Mouse (Mus musculus) CH12.LX (cell line): Measurements from ENCODE around the gene Btbd8. TPM values are rescaled to one million over a fixed set of nuclear protein-coding genes. Genes with fewer than 3 reads are reported as not detected.

Experiments
- DNase-seq: peaks from one replicate; pipeline ENCODE4 v3.0.0-alpha.2; 2013; ENCODE audit errors: extremely low read depth
- H3K27ac ChIP-seq: 2 replicates; pipeline ENCODE4 v1.5.1; 2012; ENCODE audit warnings: low read depth, mild to moderate bottlenecking, control low read depth, moderate library complexity; ENCODE audit not compliant: insufficient read depth
- H3K27me3 ChIP-seq: replicated peaks from 2 replicates; pipeline ENCODE3; 2012; ENCODE audit warnings: inconsistent platforms
- H3K36me3 ChIP-seq, 2 experiments: replicated peaks in 1 of 2; 2 replicates each; pipeline versions ENCODE3 to v1.6.1; 2012; ENCODE audit warnings: inconsistent platforms in 1 of 2, low read length in 1 of 2, mild to moderate bottlenecking in 1 of 2, mixed read lengths in 1 of 2, moderate library complexity in 1 of 2; ENCODE audit not compliant: control insufficient read depth in 1 of 2, insufficient read depth in 1 of 2
- H3K4me1 ChIP-seq, 2 experiments: 2 replicates each; pipeline ENCODE4 v1.6.1; 2012; ENCODE audit warnings: inconsistent platforms in 1 of 2, moderate library complexity in 1 of 2; ENCODE audit not compliant: insufficient read depth in 2 of 2, control insufficient read depth in 1 of 2
- H3K4me2 ChIP-seq: 2 replicates; pipeline ENCODE4 v1.6.1; 2012; ENCODE audit warnings: low read depth, mild to moderate bottlenecking, control low read depth; ENCODE audit not compliant: poor library complexity, insufficient read depth, severe bottlenecking
- H3K4me3 ChIP-seq, 3 experiments: fragments of 150-350 bp in 1 of 3; sonication (generic) in 1 of 3; replicated peaks in 1 of 3; 2 replicates each; pipeline versions ENCODE3 to v1.5.1; 2011 to 2012; ENCODE audit warnings: low read depth in 2 of 3, low read length in 2 of 3, mild to moderate bottlenecking in 2 of 3, moderate library complexity in 2 of 3, control low read depth in 1 of 3, improper control_type of control experiment in 1 of 3, inconsistent platforms in 1 of 3, mixed read lengths in 1 of 3; ENCODE audit not compliant: poor library complexity in 1 of 3
- H3K79me2 ChIP-seq: replicated peaks from 2 replicates; pipeline ENCODE4 v1.6.1; 2012; ENCODE audit warnings: mild to moderate bottlenecking, moderate library complexity; ENCODE audit not compliant: control insufficient read depth, poor library complexity, insufficient read depth, severe bottlenecking; ENCODE audit errors: extremely low read depth
- H3K9ac ChIP-seq: 2 replicates; pipeline ENCODE4 v1.6.1; 2012; ENCODE audit warnings: low read depth, mild to moderate bottlenecking, control low read depth, moderate library complexity; ENCODE audit not compliant: insufficient read depth
- H3K9me3 ChIP-seq: replicated peaks from 2 replicates; pipeline ENCODE3; 2012; ENCODE audit warnings: low read length, inconsistent platforms, mixed read lengths
- BHLHE40 ChIP-seq: IDR thresholded peaks from 2 replicates; pipeline ENCODE4 v1.6.1; 2011; ENCODE audit warnings: mild to moderate bottlenecking, low read depth, low read length, improper control_type of control experiment
- CHD1 ChIP-seq: IDR thresholded peaks from 2 replicates; pipeline ENCODE4 v1.6.1; 2012; ENCODE audit warnings: low read depth, low read length, improper control_type of control experiment, inconsistent platforms
- CHD2 ChIP-seq: IDR thresholded peaks from 2 replicates; pipeline ENCODE4 v1.6.1; 2011; ENCODE audit warnings: low read length, improper control_type of control experiment
- CTCF ChIP-seq, 2 experiments: IDR thresholded peaks in 1 of 2; conservative IDR thresholded peaks in 1 of 2; 2 replicates each; pipeline ENCODE4 v1.5.1; 2011 to 2012; ENCODE audit warnings: low read depth in 2 of 2, low read length in 2 of 2, improper control_type of control experiment in 1 of 2, inconsistent platforms in 1 of 2, mild to moderate bottlenecking in 1 of 2, moderate library complexity in 1 of 2
- E2F4 ChIP-seq: IDR thresholded peaks from 2 replicates; pipeline ENCODE4 v1.6.1; 2011; ENCODE audit warnings: low read depth, low read length, improper control_type of control experiment; ENCODE audit not compliant: insufficient replicate concordance
- ELF1 ChIP-seq: IDR thresholded peaks from 2 replicates; pipeline ENCODE4 v1.6.1; 2014; ENCODE audit warnings: low read depth, mild to moderate bottlenecking, inconsistent platforms, low read length, improper control_type of control experiment
- EP300 ChIP-seq: IDR thresholded peaks from 2 replicates; pipeline ENCODE4 v1.6.1; 2011; ENCODE audit warnings: low read length, improper control_type of control experiment
- ETS1 ChIP-seq: conservative IDR thresholded peaks from 2 replicates; pipeline ENCODE4 v1.6.1; 2012; ENCODE audit warnings: low read depth, mild to moderate bottlenecking, inconsistent platforms, low read length, improper control_type of control experiment, moderate library complexity
- GABPA ChIP-seq: IDR thresholded peaks from 2 replicates; pipeline ENCODE4 v1.6.1; 2012; ENCODE audit warnings: low read depth, low read length, improper control_type of control experiment, inconsistent platforms; ENCODE audit not compliant: insufficient replicate concordance
- HCFC1 ChIP-seq: IDR thresholded peaks from 2 replicates; pipeline ENCODE4 v1.6.1; 2012; ENCODE audit warnings: low read depth, mild to moderate bottlenecking, inconsistent platforms, low read length, improper control_type of control experiment
- IRF4 ChIP-seq: IDR thresholded peaks from 2 replicates; pipeline ENCODE4 v1.6.1; 2014; ENCODE audit warnings: low read depth, mild to moderate bottlenecking, inconsistent platforms, low read length, improper control_type of control experiment
- JUN ChIP-seq: IDR thresholded peaks from 2 replicates; pipeline ENCODE4 v1.6.1; 2011; ENCODE audit warnings: low read depth, mild to moderate bottlenecking, low read length, improper control_type of control experiment, moderate library complexity; ENCODE audit not compliant: insufficient read depth
- KAT2A ChIP-seq: IDR thresholded peaks from 2 replicates; pipeline ENCODE4 v1.6.1; 2012; ENCODE audit warnings: low read length, improper control_type of control experiment, inconsistent platforms; ENCODE audit not compliant: insufficient replicate concordance
- MAFK ChIP-seq: IDR thresholded peaks from 2 replicates; pipeline ENCODE4 v1.6.1; 2011; ENCODE audit warnings: low read length, improper control_type of control experiment; ENCODE audit not compliant: insufficient replicate concordance
- MAX ChIP-seq: IDR thresholded peaks from 2 replicates; pipeline ENCODE4 v1.6.1; 2011; ENCODE audit warnings: low read length, improper control_type of control experiment
- MAZ ChIP-seq: IDR thresholded peaks from 2 replicates; pipeline ENCODE4 v1.6.1; 2012; ENCODE audit warnings: low read depth, mild to moderate bottlenecking, inconsistent platforms, low read length, improper control_type of control experiment, moderate library complexity
- MEF2A ChIP-seq: IDR thresholded peaks from 2 replicates; pipeline ENCODE4 v1.6.1; 2014; ENCODE audit warnings: low read depth, mild to moderate bottlenecking, inconsistent platforms, low read length, improper control_type of control experiment, borderline replicate concordance
- MXI1 ChIP-seq: IDR thresholded peaks from 2 replicates; pipeline ENCODE4 v1.6.1; 2011; ENCODE audit warnings: mild to moderate bottlenecking, low read depth, low read length, improper control_type of control experiment
- MYC ChIP-seq: IDR thresholded peaks from 2 replicates; pipeline ENCODE4 v1.6.1; 2011; ENCODE audit warnings: low read depth, mild to moderate bottlenecking, improper control_type of control experiment, low read length
- NELFE ChIP-seq: IDR thresholded peaks from 2 replicates; pipeline ENCODE4 v1.6.1; 2011; ENCODE audit warnings: low read depth, low read length, improper control_type of control experiment
- NRF1 ChIP-seq: IDR thresholded peaks from 2 replicates; pipeline ENCODE4 v1.6.1; 2014; ENCODE audit warnings: low read depth, mild to moderate bottlenecking, inconsistent platforms, low read length, improper control_type of control experiment, moderate library complexity
- PAX5 ChIP-seq: IDR thresholded peaks from 2 replicates; pipeline ENCODE4 v1.6.1; 2012; ENCODE audit warnings: low read length, inconsistent platforms, mixed read lengths
- POLR2A ChIP-seq: IDR thresholded peaks from 2 replicates; pipeline ENCODE4 v1.6.1; 2011; ENCODE audit warnings: low read depth, mild to moderate bottlenecking, improper control_type of control experiment, low read length
- POLR2AphosphoS2 ChIP-seq: IDR thresholded peaks from 2 replicates; pipeline ENCODE4 v1.6.1; 2011; ENCODE audit warnings: low read depth, low read length, improper control_type of control experiment
- RAD21 ChIP-seq: IDR thresholded peaks from 2 replicates; pipeline ENCODE4 v1.6.1; 2011; ENCODE audit warnings: low read depth, mild to moderate bottlenecking, low read length, improper control_type of control experiment, moderate library complexity
- RCOR1 ChIP-seq: conservative IDR thresholded peaks from 2 replicates; pipeline ENCODE4 v1.6.1; 2012; ENCODE audit warnings: low read depth, mild to moderate bottlenecking, inconsistent platforms, low read length, improper control_type of control experiment
- SIN3A ChIP-seq: IDR thresholded peaks from 2 replicates; pipeline ENCODE4 v1.6.1; 2012; ENCODE audit warnings: low read length, improper control_type of control experiment, inconsistent platforms
- SMC3 ChIP-seq: IDR thresholded peaks from 2 replicates; pipeline ENCODE4 v1.6.1; 2011; ENCODE audit warnings: low read depth, low read length, improper control_type of control experiment
- TBP ChIP-seq: conservative IDR thresholded peaks from 2 replicates; pipeline ENCODE4 v1.6.1; 2011; ENCODE audit warnings: low read depth, low read length, improper control_type of control experiment
- TCF12 ChIP-seq: IDR thresholded peaks from 2 replicates; pipeline ENCODE4 v1.6.1; 2014; ENCODE audit warnings: low read depth, mild to moderate bottlenecking, inconsistent platforms, low read length, improper control_type of control experiment
- UBTF ChIP-seq: IDR thresholded peaks from 2 replicates; pipeline ENCODE4 v1.6.1; 2012; ENCODE audit warnings: low read depth, mild to moderate bottlenecking, inconsistent platforms, low read length, improper control_type of control experiment, moderate library complexity
- USF1 ChIP-seq: IDR thresholded peaks from 2 replicates; pipeline ENCODE4 v1.6.1; 2014; ENCODE audit warnings: low read depth, mild to moderate bottlenecking, inconsistent platforms, low read length, improper control_type of control experiment
- USF2 ChIP-seq: conservative IDR thresholded peaks from 2 replicates; pipeline ENCODE4 v1.6.1; 2011; ENCODE audit warnings: low read depth, low read length, improper control_type of control experiment
- ZC3H11A ChIP-seq: IDR thresholded peaks from 2 replicates; pipeline ENCODE4 v1.6.1; 2012; ENCODE audit warnings: low read depth, mild to moderate bottlenecking, inconsistent platforms, low read length, improper control_type of control experiment
- ZKSCAN1 ChIP-seq: IDR thresholded peaks from 2 replicates; pipeline ENCODE4 v1.6.1; 2012; ENCODE audit warnings: low read depth, inconsistent platforms, low read length, improper control_type of control experiment, borderline replicate concordance
- ZMIZ1 ChIP-seq: IDR thresholded peaks from 2 replicates; pipeline ENCODE4 v1.6.1; 2012; ENCODE audit warnings: low read depth, mild to moderate bottlenecking, inconsistent platforms, low read length, improper control_type of control experiment
- ZNF384 ChIP-seq: IDR thresholded peaks from 2 replicates; pipeline ENCODE4 v1.6.1; 2012; ENCODE audit warnings: low read depth, low read length, improper control_type of control experiment, inconsistent platforms
- dilution Hi-C: fragments of 300-500 bp; cut with MboI; formaldehyde crosslinking; loops from 2 replicates; pipeline ENCODE4 v1.14.3; 2020; ENCODE audit warnings: low sequenced_read_pairs; ENCODE audit not compliant: extremely low pct_unique_long_range_greater_than_20kb, extremely low pct_ligation_motif_present
- in situ Hi-C: fragments of 300-500 bp; cut with MboI; formaldehyde crosslinking; loops from 3 replicates; pipeline ENCODE4 v1.14.3; 2019; ENCODE audit warnings: low sequenced_read_pairs, low pct_ligation_motif_present, low pct_unique_long_range_greater_than_20kb, mixed read lengths
- polyA plus RNA-seq: library from polyadenylated mRNA; unstranded; fragments of >175 nt; gene quantifications from 2 replicates; pipeline ENCODE4 v1.2.1, GENCODE M21; 2012; ENCODE audit warnings: low read depth; ENCODE audit not compliant: insufficient read length
- total RNA-seq, 2 experiments: library from RNA; depleted of rRNA; stranded (reverse); fragments of 300-350 nt in 1 of 2; fragments of >200 nt in 1 of 2; gene quantifications; 2 replicates each; pipeline ENCODE4 v1.2.3; 2012 to 2014

The Btbd8 gene
- total RNA-seq (2012; rRNA removed) = 4.8 and 5.9 TPM in 2 replicates
- 5.1 TPM in 2 replicates for total RNA-seq (2014; rRNA removed)
- 3.9 and 5.2 TPM in 2 replicates for polyA plus RNA-seq

- dilution Hi-C loops (no loop called here), in situ Hi-C loops (no loop called here)
- Histone ChIP-seq H3K9me3 (no peaks in the 10 kb centered on the region), H3K27me3 (no peaks in the 10 kb centered on the region), H3K4me3 (peak within 1 kb of the TSS; percentile 74 to 80 (median 77)), H3K4me1 (peaks cover 6 to 33% of the 10 kb centered on the region in 2 experiments; a peak in 3 of 4 replicates), H3K79me2 (no peaks in the 10 kb centered on the region), H3K9ac (peak within 1 kb of the TSS; percentile 75), H3K4me2 (peak within 1 kb of the TSS; percentile 75), H3K36me3 (peaks cover 0 to 2% of the 10 kb centered on the region in 2 experiments), H3K27ac (peak within 1 kb of the TSS; percentile 66)
- peak; percentile 97 for DNase-seq
- peak; percentile 90 for TF ChIP-seq SIN3A
- TF ChIP-seq USF2 = peak; percentile 94
- peak; percentile 68; the same call in 1 of the 2 replicates for TF ChIP-seq KAT2A
- TF ChIP-seq ZNF384 = no peak
- no peak for TF ChIP-seq ZMIZ1
- no peak; the same call in none of the 2 replicates for TF ChIP-seq MYC
- TF ChIP-seq ETS1 = no peak
- TF ChIP-seq MXI1 = peak; percentile 78; the same call in 1 of the 2 replicates
- peak; percentile 93 for TF ChIP-seq NRF1
- TF ChIP-seq TBP = peak; percentile 75; the same call in 1 of the 2 replicates
- peak; percentile 85 for TF ChIP-seq UBTF
- peak; percentile 69 for TF ChIP-seq POLR2A
- no peak for TF ChIP-seq CTCF (conservative IDR thresholded peaks at IDR 0.05 in 1 of 2, IDR thresholded peaks at IDR 0.05 in 1 of 2; ENCODE audit: low read depth in 2 of 2, low read length in 2 of 2)
- TF ChIP-seq ZC3H11A = no peak
- peak; percentile 89 for TF ChIP-seq TCF12
- TF ChIP-seq MAZ = 0 out of 2 replicates have a peak, but pooled peaks have one; percentile 55
- TF ChIP-seq CHD1 = 0 out of 2 replicates have a peak, but pooled peaks have one; percentile 4
- peak; percentile 79; the same call in 1 of the 2 replicates for TF ChIP-seq E2F4
- peak; percentile 54; the same call in 1 of the 2 replicates for TF ChIP-seq IRF4
- 0 out of 2 replicates have a peak, but pooled peaks have one; percentile 35 for TF ChIP-seq POLR2AphosphoS2
- peak; percentile 78 for TF ChIP-seq MEF2A
- TF ChIP-seq USF1 = peak; percentile 97
- TF ChIP-seq RAD21 = no peak
- 0 out of 2 replicates have a peak, but pooled peaks have one; percentile 17 for TF ChIP-seq MAFK
- peak; percentile 90 for TF ChIP-seq HCFC1
- TF ChIP-seq RCOR1 = no peak; the same call in 1 of the 2 replicates
- no peak for TF ChIP-seq ZKSCAN1
- TF ChIP-seq MAX = peak; percentile 94
- no peak for TF ChIP-seq PAX5
- peak; percentile 83 for TF ChIP-seq BHLHE40
- peak; percentile 67 for TF ChIP-seq NELFE
- TF ChIP-seq GABPA = no peak
- TF ChIP-seq EP300 = peak; percentile 50
- peak; percentile 96 for TF ChIP-seq CHD2
- TF ChIP-seq SMC3 = no peak
- TF ChIP-seq JUN = no peak
- peak; percentile 69 for TF ChIP-seq ELF1
Observed at GRCm38 (mm10) chr5:107437464-107438281, at the start of gene Btbd8. Gene Btbd8 (plus strand): TSS chr5:107437997.
